Mouse (Mus musculus) kidney, adult 2 months (tissue): Measurements from ENCODE around the gene Flvcr1. TPM values are rescaled to one million over a fixed set of nuclear protein-coding genes. Genes with fewer than 3 reads are reported as not detected.
A peak's percentile ranks its signal among the peaks of the same experiment; 100 is the strongest.

Source experiments
- DNase-seq: peaks from one replicate; pipeline ENCODE4 v3.0.0; 2021
- H3K27ac ChIP-seq: fragments of 200-500 bp; 2 replicates; pipeline ENCODE4 v1.5.1; 2012; ENCODE audit warnings: low read depth, low read length, control low read depth, inconsistent platforms; ENCODE audit not compliant: insufficient read depth
- H3K27me3 ChIP-seq: fragments of 200-500 bp; replicated peaks from 2 replicates; pipeline ENCODE4 v1.6.1; 2012; ENCODE audit warnings: mild to moderate bottlenecking, moderate library complexity, low read length, inconsistent platforms; ENCODE audit not compliant: control insufficient read depth, insufficient read depth
- H3K36me3 ChIP-seq: fragments of 200-500 bp; 2 replicates; pipeline ENCODE4 v1.6.1; 2012; ENCODE audit warnings: mild to moderate bottlenecking, moderate library complexity, low read length, inconsistent platforms; ENCODE audit not compliant: control insufficient read depth, insufficient read depth
- H3K4me1 ChIP-seq: fragments of 200-500 bp; 2 replicates; pipeline ENCODE4 v1.6.1; 2011; ENCODE audit warnings: low read length; ENCODE audit not compliant: control insufficient read depth, insufficient read depth
- H3K4me3 ChIP-seq: fragments of 200-500 bp; 2 replicates; pipeline ENCODE4 v1.5.1; 2011; ENCODE audit warnings: mild to moderate bottlenecking, low read depth, low read length, control low read depth; ENCODE audit not compliant: insufficient read depth
- CTCF ChIP-seq: fragments of 200-500 bp; conservative IDR thresholded peaks from 2 replicates; pipeline ENCODE4 v1.5.1; 2011; ENCODE audit warnings: low read depth, mild to moderate bottlenecking, control low read depth, low read length, moderate library complexity, mixed read lengths; ENCODE audit not compliant: insufficient read depth, insufficient read length
- POLR2A ChIP-seq: fragments of 200-500 bp; IDR thresholded peaks from one replicate; pipeline ENCODE4 v1.6.1; 2011; ENCODE audit warnings: low read depth, low read length, control low read depth
- WGBS: fragments of 180-500 bp; shearing (Covaris S2); methylation state at CpG from one replicate; pipeline ENCODE4 v1.1.7; 2018; 5-methylcytosine and 5-hydroxymethylcytosine counted together
- polyA plus RNA-seq: library from polyadenylated mRNA; depleted of rRNA; stranded (reverse); fragments of >200 nt; gene quantifications from 2 replicates; pipeline ENCODE4 v1.2.3, GENCODE M21; 2012

Gene Flvcr1
- polyA plus RNA-seq, 1 experiment = 10.8 TPM

- H3K36me3 ChIP-seq = no peaks in the 10 kb centered on the region; the same call in 1 of the 2 replicates
- WGBS = 72% methylated on average over 2 of the region's 2 CpGs
- H3K4me1 ChIP-seq = peaks cover 5% of the 10 kb centered on the region; the same call in 1 of the 2 replicates
- no peak for DNase-seq
- no peaks in the 10 kb centered on the region for H3K27me3 ChIP-seq
- no peak overlapping the region for H3K4me3 ChIP-seq
- TF ChIP-seq CTCF = no peak
- TF ChIP-seq POLR2A = no peak
- H3K27ac ChIP-seq = no peak overlapping the region
Observed at GRCm38 (mm10) chr1:191023140-191023539, 2.8 kb downstream of the Flvcr1 start.

- no peaks in the 10 kb centered on the region; the same call in 1 of the 2 replicates for H3K4me1 ChIP-seq
- peak; percentile 13 for DNase-seq
- H3K27ac ChIP-seq = no peak overlapping the region
- H3K27me3 ChIP-seq = no peaks in the 10 kb centered on the region
- no peak overlapping the region for H3K4me3 ChIP-seq
- 82% methylated on average over 7 of the region's 7 CpGs for WGBS
- TF ChIP-seq POLR2A (no peak), CTCF (no peak)
- no peaks in the 10 kb centered on the region; the same call in 1 of the 2 replicates for H3K36me3 ChIP-seq
Observed at GRCm38 (mm10) chr1:191021016-191021415, 4.9 kb downstream of the Flvcr1 start.

- no peak overlapping the region for H3K4me3 ChIP-seq
- H3K27ac ChIP-seq = no peak overlapping the region
- no peaks in the 10 kb centered on the region for H3K27me3 ChIP-seq
- TF ChIP-seq CTCF = no peak
- no peak for TF ChIP-seq POLR2A
- H3K4me1 ChIP-seq = no peaks in the 10 kb centered on the region; the same call in 1 of the 2 replicates
- peak; percentile 61 for DNase-seq
- H3K36me3 ChIP-seq = no peaks in the 10 kb centered on the region; the same call in 1 of the 2 replicates
- WGBS = 80% methylated on average over 3 of the region's 3 CpGs
Observed at GRCm38 (mm10) chr1:191020217-191020924, 5.6 kb downstream of the Flvcr1 start.

GRCm38 (mm10) chr1:191019803-191020202, 6.2 kb downstream of the Flvcr1 start:
- no peak overlapping the region for H3K4me3 ChIP-seq
- no peaks in the 10 kb centered on the region for H3K27me3 ChIP-seq
- DNase-seq = no peak
- H3K27ac ChIP-seq = no peak overlapping the region
- no peaks in the 10 kb centered on the region for H3K4me1 ChIP-seq
- TF ChIP-seq CTCF (no peak), POLR2A (no peak)
- WGBS = 93% methylated on average over 5 of the region's 5 CpGs
- no peaks in the 10 kb centered on the region; the same call in 1 of the 2 replicates for H3K36me3 ChIP-seq

GRCm38 (mm10) chr1:191014271-191014670, 11.7 kb downstream of the Flvcr1 start:
- no peak for DNase-seq
- H3K27ac ChIP-seq = no peak overlapping the region
- TF ChIP-seq CTCF (no peak), POLR2A (no peak)
- H3K27me3 ChIP-seq = no peaks in the 10 kb centered on the region
- H3K36me3 ChIP-seq = 0 out of 2 replicates have a peak, but pooled peaks cover 1% of the 10 kb centered on the region
- WGBS = 92% methylated on average over 3 of the region's 3 CpGs
- H3K4me1 ChIP-seq = no peaks in the 10 kb centered on the region
- no peak overlapping the region for H3K4me3 ChIP-seq

GRCm38 (mm10) chr1:191008707-191009106, 17.3 kb downstream of the Flvcr1 start:
- Histone ChIP-seq H3K27me3 (no peaks in the 10 kb centered on the region), H3K27ac (no peak overlapping the region), H3K36me3 (peaks cover 6% of the 10 kb centered on the region), H3K4me1 (no peaks in the 10 kb centered on the region), H3K4me3 (no peak overlapping the region)
- peak; percentile 6 for DNase-seq
- 97% methylated on average over 5 of the region's 5 CpGs for WGBS
- TF ChIP-seq POLR2A (no peak), CTCF (peak; percentile 40)

- Histone ChIP-seq H3K27me3 (no peaks in the 10 kb centered on the region), H3K4me3 (no peak overlapping the region), H3K36me3 (no peaks in the 10 kb centered on the region), H3K4me1 (no peaks in the 10 kb centered on the region), H3K27ac (no peak overlapping the region)
- WGBS = 58% methylated on average over 6 of the region's 6 CpGs
- peak; percentile 14 for DNase-seq
- TF ChIP-seq CTCF = peak; percentile 47
- no peak for TF ChIP-seq POLR2A
Observed at GRCm38 (mm10) chr1:191002201-191002600, 23.8 kb downstream of the Flvcr1 start.

GRCm38 (mm10) chr1:191000686-191001085, 25.3 kb downstream of the Flvcr1 start:
- Histone ChIP-seq H3K4me3 (no peak overlapping the region), H3K4me1 (no peaks in the 10 kb centered on the region), H3K27ac (no peak overlapping the region), H3K36me3 (no peaks in the 10 kb centered on the region), H3K27me3 (no peaks in the 10 kb centered on the region)
- DNase-seq = no peak
- WGBS = 73% methylated on average over 3 of the region's 3 CpGs
- TF ChIP-seq CTCF (no peak), POLR2A (no peak)
